Mouse (Mus musculus) small intestine, adult 2 months (tissue): ENCODE results near the gene Slc5a6.

Experiments
- CTCF ChIP-seq: fragments of 200-500 bp; IDR thresholded peaks from 2 replicates; pipeline ENCODE4 v1.5.1; 2012; ENCODE audit warnings: low read depth, mild to moderate bottlenecking, control low read depth, inconsistent platforms, low read length, moderate library complexity, mixed read lengths; ENCODE audit not compliant: insufficient replicate concordance, insufficient read length; ENCODE audit errors: extremely low read depth
- POLR2A ChIP-seq: fragments of 200-500 bp; IDR thresholded peaks from 2 replicates; pipeline ENCODE4 v1.6.1; 2012; ENCODE audit warnings: low read depth, mild to moderate bottlenecking, control low read depth, inconsistent platforms, low read length, moderate library complexity

DNA sequence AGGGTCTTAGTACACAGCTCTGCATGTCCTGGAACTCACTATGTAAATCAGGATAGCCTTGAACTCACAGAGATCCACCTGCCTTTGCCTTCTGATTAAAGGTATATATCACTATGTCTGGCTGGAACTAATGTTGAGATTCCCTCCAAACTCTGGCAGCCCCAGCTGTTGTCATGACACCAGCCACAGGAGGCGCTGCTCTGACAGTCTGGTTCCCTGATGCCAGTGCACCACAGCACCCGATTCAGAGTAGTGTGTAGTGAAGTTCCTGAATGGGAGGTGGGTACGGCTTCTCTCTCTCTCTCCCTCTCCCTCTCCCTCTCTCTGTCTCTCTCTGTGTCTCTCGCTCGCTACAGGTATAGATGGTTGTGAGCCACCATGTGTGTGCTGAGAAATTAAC lies 33.6 kb upstream of the Slc5a6 start:
- TF ChIP-seq POLR2A (no peak), CTCF (peak; percentile 47; the same call in 1 of the 2 replicates)
